ENCODE assay signal across 21 mouse cellular contexts in the genomic region with DNA sequence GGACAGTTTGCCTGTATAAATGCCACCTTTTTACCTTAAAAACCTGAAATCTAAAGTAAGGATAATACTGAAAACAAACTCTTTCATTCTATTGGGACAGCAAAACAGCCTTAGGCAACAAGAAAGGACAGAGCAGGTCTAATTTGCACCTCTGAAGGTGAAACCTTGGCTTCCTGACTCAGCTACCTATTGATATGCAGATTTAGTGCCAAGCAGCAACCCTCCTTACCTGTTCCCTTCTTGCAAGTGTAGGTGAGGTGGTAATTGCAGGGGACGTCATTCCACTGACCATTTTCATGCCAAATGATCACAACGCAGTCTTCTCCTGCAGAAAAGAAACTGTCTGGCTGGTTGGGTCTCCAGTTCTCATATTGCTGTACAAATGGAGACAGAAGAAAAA.
DNase-seq lines count a peak whose midpoint lies in the region; ATAC-seq lines count a peak whose summit lies in the region.
"Had no signal": no experiment of that assay in that cellular context is flagged by ENCODE, and none has a peak within 500 bp of the region (broad histone marks: within the 10 kb centered on the region; RNA-seq: fewer than 3 reads in every experiment).

No protein-coding gene starts in this region.

- H3K36me3 ChIP-seq in hindbrain, embryonic 11.5 days (ENCODE audit: control insufficient read depth, insufficient read depth, low read length): 0 out of 2 replicates have a peak, but pooled peaks cover 2% of the 10 kb centered on the region
- H3K36me3 ChIP-seq: G1E had no signal

- H3K4me2 ChIP-seq in hindbrain, embryonic 11.5 days (replicated peaks; ENCODE audit: low read depth, low read length): no peak overlapping the region
- H3K4me2 ChIP-seq: embryonic facial prominence, embryonic 12.5 days; forebrain, embryonic 13.5 days; forebrain, embryonic 15.5 days had no signal

- no peaks in the 10 kb centered on the region for H3K9me3 ChIP-seq in hindbrain, embryonic 11.5 days (ENCODE audit: control insufficient read depth, low read length)
- H3K9me3 ChIP-seq: embryonic facial prominence, embryonic 10.5 days; embryonic facial prominence, embryonic 12.5 days; forebrain, embryonic 13.5 days; forebrain, embryonic 15.5 days; G1E had no signal

- WGBS in hindbrain, embryonic 11.5 days: 87% methylated on average over 2 of the region's 2 CpGs

- no peaks in the 10 kb centered on the region for H3K4me1 ChIP-seq in hindbrain, embryonic 11.5 days (replicated peaks; ENCODE audit: control insufficient read depth, insufficient read depth, low read length)
- H3K4me1 ChIP-seq: embryonic facial prominence, embryonic 10.5 days; embryonic facial prominence, embryonic 12.5 days; forebrain, embryonic 13.5 days; forebrain, embryonic 15.5 days had no signal

- H3K27ac ChIP-seq in hindbrain, embryonic 11.5 days (ENCODE audit: low read depth, low read length): no peak overlapping the region
- H3K27ac ChIP-seq: embryonic facial prominence, embryonic 10.5 days; embryonic facial prominence, embryonic 12.5 days; forebrain, embryonic 13.5 days; forebrain, embryonic 15.5 days had no signal

- ATAC-seq in hindbrain, embryonic 11.5 days (ENCODE audit: low FRiP score): no peak
- ATAC-seq: activated CD4-positive, CD25-positive, alpha-beta regulatory T cell, adult 4 months; forebrain, embryonic 13.5 days; forebrain, embryonic 15.5 days; forebrain, postnatal 0 days; Patski had no signal

- no peaks in the 10 kb centered on the region for H3K27me3 ChIP-seq in hindbrain, embryonic 11.5 days (ENCODE audit: control insufficient read depth, insufficient read depth, low read length)
- H3K27me3 ChIP-seq: embryonic facial prominence, embryonic 12.5 days; forebrain, embryonic 13.5 days; forebrain, embryonic 15.5 days; Patski had no signal

- DNase-seq in ES-CJ7 (ENCODE audit: low read depth, low spot score): peak; percentile 84
- DNase-seq in R1 (ENCODE audit: low read depth, low spot score): peak; percentile 62
- no peak for DNase-seq in thymus, adult 18-20 months
- DNase-seq in left cerebral cortex, adult 18-20 months (ENCODE audit: low spot score in 2 of 2): no peak
- no peak for DNase-seq in hindbrain, embryonic 11.5 days (ENCODE audit: low spot score)
- DNase-seq: adrenal gland, adult 8-10 months; adrenal gland, postnatal 14 days; adrenal gland, postnatal 36 days; cerebellum, adult 11-12 months; cerebellum, adult 2 months; cerebellum, adult 9-10 months; cerebellum, postnatal 10 days; cerebellum, postnatal 25 days; forebrain, postnatal 0 days had no signal

- no peak overlapping the region for H3K9ac ChIP-seq in hindbrain, embryonic 11.5 days (ENCODE audit: low read depth, low read length)
- H3K9ac ChIP-seq: embryonic facial prominence, embryonic 12.5 days; forebrain, embryonic 13.5 days; forebrain, embryonic 15.5 days; forebrain, postnatal 0 days had no signal

- no peak overlapping the region for H3K4me3 ChIP-seq in hindbrain, embryonic 11.5 days (ENCODE audit: low read depth, low read length)
- H3K4me3 ChIP-seq: embryonic facial prominence, embryonic 10.5 days; embryonic facial prominence, embryonic 12.5 days; forebrain, embryonic 13.5 days; forebrain, embryonic 15.5 days had no signal

Comparison
In these comparisons a context has a peak if more than half of its experiments do, and no peak if none do; other contexts are left out.
1. DNase-seq: peak in ES-CJ7 (single experiment) and R1 (single experiment); none in thymus, adult 18-20 months (0 of 2), left cerebral cortex, adult 18-20 months (0 of 2) and hindbrain, embryonic 11.5 days (single experiment).